Mouse (Mus musculus) embryonic facial prominence, embryonic 13.5 days (tissue): Measurements from ENCODE around the gene Slc25a35. TPM values are rescaled to one million over a fixed set of nuclear protein-coding genes. Genes with fewer than 3 reads are reported as not detected.
"Not testable (repeated sequence)": the region's sequence is repeated elsewhere in the genome, so short reads cannot be mapped to it uniquely, and the experiment has no call there.

Experiments used
- ATAC-seq: fragments of 200-750 bp; cut with Nextera tagmentation; 2 replicates; pipeline ENCODE4 v1.8.0; 2017; ENCODE audit warnings: low read depth; ENCODE audit not compliant: insufficient number of reproducible peaks, insufficient read depth, low FRiP score, low TSS enrichment
- H3K27ac ChIP-seq: fragments of 300-500 bp; sonication (generic); 2 replicates; pipeline ENCODE4 v1.5.1; 2015; ENCODE audit warnings: moderate library complexity, mild to moderate bottlenecking, inconsistent platforms
- H3K27me3 ChIP-seq: fragments of 300-500 bp; sonication (generic); 2 replicates; pipeline ENCODE4 v1.6.1; 2015; ENCODE audit warnings: mild to moderate bottlenecking, inconsistent platforms
- H3K36me3 ChIP-seq: fragments of 300-500 bp; sonication (generic); 2 replicates; pipeline ENCODE4 v1.6.1; 2015; ENCODE audit warnings: mild to moderate bottlenecking, inconsistent platforms
- H3K4me1 ChIP-seq: fragments of 300-500 bp; sonication (generic); 2 replicates; pipeline ENCODE4 v1.6.1; 2015; ENCODE audit warnings: inconsistent platforms
- H3K4me2 ChIP-seq: fragments of 300-500 bp; sonication (generic); 2 replicates; pipeline ENCODE4 v1.6.1; 2015; ENCODE audit warnings: moderate library complexity, mild to moderate bottlenecking, inconsistent platforms
- H3K4me3 ChIP-seq: fragments of 300-500 bp; sonication (generic); 2 replicates; pipeline ENCODE4 v1.5.1; 2015; ENCODE audit warnings: mild to moderate bottlenecking, inconsistent platforms
- H3K9ac ChIP-seq: fragments of 300-500 bp; sonication (generic); 2 replicates; pipeline ENCODE4 v1.6.1; 2015; ENCODE audit warnings: mild to moderate bottlenecking, inconsistent platforms
- H3K9me3 ChIP-seq: fragments of 300-500 bp; sonication (generic); 2 replicates; pipeline ENCODE4 v1.6.1; 2016; ENCODE audit warnings: inconsistent platforms
- WGBS: fragments of 180-500 bp; shearing (Covaris S2); methylation state at CpG from one replicate; pipeline ENCODE4 v1.1.7; 2015; ENCODE audit warnings: mixed read lengths; 5-methylcytosine and 5-hydroxymethylcytosine counted together
- polyA plus RNA-seq: library from polyadenylated mRNA; unstranded; fragments of >200 nt; fragmentation: Nextera tagmentation; extraction: Ambion mirVana; gene quantifications from 2 replicates; pipeline ENCODE4 v1.2.1, GENCODE M21; 2015

Gene Slc25a35
- polyA plus RNA-seq, 1 experiment from 2014 or later, result 4.7 TPM

DNA sequence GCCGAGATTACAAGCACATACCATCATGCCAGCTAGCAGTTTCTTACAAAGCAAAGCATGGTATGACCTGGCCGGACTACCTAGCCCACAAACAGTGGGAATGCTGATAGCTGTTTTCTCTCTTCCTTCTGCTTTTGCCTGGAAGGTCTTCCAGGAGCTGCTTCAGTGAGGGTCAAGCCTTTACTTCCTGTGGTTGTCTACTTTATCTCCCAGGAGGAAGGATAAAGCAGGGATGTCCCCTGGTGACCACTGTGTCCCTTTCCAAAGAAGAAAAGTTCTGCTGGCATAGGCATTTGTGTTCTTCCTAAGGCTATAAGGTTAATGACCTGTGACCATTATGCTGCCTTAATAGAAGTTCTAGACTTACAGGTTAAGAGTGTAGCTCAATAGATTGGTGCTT, 4.5 kb upstream of the Slc25a35 start:
- WGBS, result 77% methylated on average over 2 of the region's 2 CpGs
- H3K4me3 ChIP-seq, result no peak overlapping the region
- H3K4me2 ChIP-seq, result no peak overlapping the region
- no peak overlapping the region for H3K27ac ChIP-seq
- H3K36me3 ChIP-seq, result no peaks in the 10 kb centered on the region
- peaks cover 11% of the 10 kb centered on the region for H3K4me1 ChIP-seq
- no peaks in the 10 kb centered on the region for H3K9me3 ChIP-seq
- H3K9ac ChIP-seq, result no peak overlapping the region
- no peak for ATAC-seq
- no peaks in the 10 kb centered on the region for H3K27me3 ChIP-seq

DNA sequence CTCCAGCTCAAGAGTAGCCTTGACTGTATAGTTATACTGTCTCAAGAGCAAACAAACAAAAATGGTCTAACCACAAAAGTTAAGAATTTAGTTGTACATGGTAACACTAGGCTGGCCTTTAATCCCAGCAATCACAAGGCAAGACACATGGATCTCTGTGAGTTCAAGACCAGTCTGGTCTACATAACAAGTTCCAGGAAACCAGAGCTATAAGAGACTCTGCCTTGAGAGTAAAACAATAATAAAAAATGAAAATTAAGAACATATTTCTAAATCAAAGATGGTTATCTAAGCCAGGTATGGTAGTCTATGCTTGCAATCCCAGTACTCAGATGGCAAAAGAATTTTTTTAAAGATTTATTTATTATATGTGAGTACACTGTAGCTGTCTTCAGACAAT, 2.9 kb upstream of the Slc25a35 start:
- Histone ChIP-seq H3K27me3 (no peaks in the 10 kb centered on the region), H3K4me3 (no peak overlapping the region), H3K27ac (no peak overlapping the region), H3K36me3 (no peaks in the 10 kb centered on the region), H3K4me2 (no peak overlapping the region), H3K9me3 (no peaks in the 10 kb centered on the region), H3K9ac (no peak overlapping the region), H3K4me1 (peaks cover 18% of the 10 kb centered on the region)
- no peak for ATAC-seq

DNA sequence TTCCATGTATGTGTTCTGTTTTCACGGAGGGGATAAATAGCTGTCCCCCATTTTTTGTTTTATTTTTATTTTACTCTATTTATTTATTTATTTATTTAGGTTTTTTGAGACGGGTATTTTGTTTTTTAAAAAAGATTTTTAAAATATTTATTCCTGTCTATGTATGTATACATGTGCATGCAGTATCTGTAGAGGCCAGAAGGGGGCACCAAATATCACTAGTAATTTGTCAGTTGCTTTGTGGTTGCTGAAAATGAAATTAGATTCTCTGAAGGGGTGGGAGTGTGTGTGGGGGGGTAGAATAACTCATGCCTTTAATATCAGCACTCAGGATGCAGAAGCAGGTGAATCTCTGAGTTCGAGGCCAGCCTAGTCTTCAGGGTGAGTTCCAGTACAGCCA, 2.1 kb upstream of the Slc25a35 start:
- H3K4me2 ChIP-seq, result no peak overlapping the region
- ATAC-seq, result no peak
- H3K36me3 ChIP-seq, result no peaks in the 10 kb centered on the region
- H3K9ac ChIP-seq, result no peak overlapping the region
- no peaks in the 10 kb centered on the region for H3K27me3 ChIP-seq
- peaks cover 18% of the 10 kb centered on the region for H3K4me1 ChIP-seq
- 27% methylated on average over 3 of the region's 3 CpGs for WGBS
- H3K27ac ChIP-seq, result no peak overlapping the region
- no peak overlapping the region for H3K4me3 ChIP-seq
- H3K9me3 ChIP-seq, result no peaks in the 10 kb centered on the region

DNA sequence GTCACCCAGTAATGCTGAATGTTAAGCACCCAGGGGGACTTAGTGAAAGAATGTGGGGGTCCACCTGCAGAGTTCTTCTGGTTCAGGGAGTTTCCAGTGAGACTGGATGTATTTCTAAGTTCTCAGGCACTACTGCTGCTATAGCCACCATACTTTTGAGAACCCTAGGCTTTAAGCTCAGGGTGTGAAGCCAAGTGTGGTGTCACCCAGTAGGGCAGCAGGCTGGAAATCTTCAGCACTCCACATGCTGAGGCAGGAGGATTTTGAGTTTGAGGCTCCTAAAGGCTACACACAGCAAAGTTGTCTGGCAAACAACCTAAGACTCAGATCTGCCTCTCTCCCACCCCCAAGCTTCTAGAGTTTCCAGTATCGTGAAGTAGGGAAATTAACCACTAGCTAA, 1.4 kb upstream of the Slc25a35 start:
- no peak for ATAC-seq

DNA sequence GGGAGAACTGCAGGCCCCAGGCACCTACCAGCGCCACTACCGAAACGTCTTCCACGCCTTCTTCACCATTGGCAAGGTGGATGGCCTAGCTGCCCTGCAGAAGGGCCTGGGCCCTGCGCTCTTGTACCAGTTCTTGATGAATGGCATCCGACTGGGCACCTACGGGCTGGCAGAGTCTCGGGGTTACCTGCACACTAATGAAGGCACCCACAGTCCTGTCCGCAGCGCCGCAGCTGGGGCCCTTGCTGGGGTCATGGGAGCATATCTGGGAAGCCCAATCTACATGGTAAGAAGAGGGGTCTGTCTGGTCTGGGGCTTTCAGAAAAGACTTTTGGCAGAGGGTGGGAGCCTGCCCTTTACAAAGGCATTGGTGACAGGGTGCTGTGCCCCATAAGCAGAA, 821 bp downstream of the Slc25a35 start:
- peaks cover 23% of the 10 kb centered on the region for H3K4me1 ChIP-seq
- peak overlapping the region; percentile 60 for H3K4me3 ChIP-seq
- peak overlapping the region; percentile 66 for H3K9ac ChIP-seq
- H3K9me3 ChIP-seq, result no peaks in the 10 kb centered on the region
- no peaks in the 10 kb centered on the region for H3K27me3 ChIP-seq
- no peak for ATAC-seq
- 86% methylated on average over 11 of the region's 11 CpGs for WGBS
- peak overlapping the region; percentile 87 for H3K4me2 ChIP-seq
- no peaks in the 10 kb centered on the region for H3K36me3 ChIP-seq
- H3K27ac ChIP-seq, result no peak overlapping the region

More for the DNA sequence above, 1.4 kb upstream of the Slc25a35 start:
- Histone ChIP-seq H3K27ac (no peak overlapping the region), H3K4me1 (peaks cover 18% of the 10 kb centered on the region), H3K9me3 (no peaks in the 10 kb centered on the region), H3K4me2 (no peak overlapping the region), H3K36me3 (no peaks in the 10 kb centered on the region), H3K4me3 (no peak overlapping the region), H3K9ac (no peak overlapping the region), H3K27me3 (no peaks in the 10 kb centered on the region)
- 28% methylated on average over 1 of the region's 1 CpGs for WGBS

GRCm38 (mm10) chr11:68970232-68970631, 2.3 kb downstream of the Slc25a35 start:
- Histone ChIP-seq H3K9ac (no peak overlapping the region), H3K27ac (no peak overlapping the region), H3K27me3 (no peaks in the 10 kb centered on the region), H3K36me3 (no peaks in the 10 kb centered on the region), H3K4me2 (no peak overlapping the region), H3K4me1 (peaks cover 27% of the 10 kb centered on the region), H3K4me3 (no peak overlapping the region), H3K9me3 (no peaks in the 10 kb centered on the region)
- 69% methylated on average over 4 of the region's 4 CpGs for WGBS
- ATAC-seq, result no peak

- not testable (repeated sequence) for H3K9me3 ChIP-seq, H3K36me3 ChIP-seq, H3K27me3 ChIP-seq
- Histone ChIP-seq H3K4me3 (peak overlapping the region; percentile 51), H3K9ac (peak overlapping the region; percentile 67), H3K4me2 (peak overlapping the region; percentile 71), H3K27ac (0 out of 2 replicates have a peak overlapping the region, but pooled peaks have one; percentile 4), H3K4me1 (peaks cover 18% of the 10 kb centered on the region)
- peak; percentile 76 for ATAC-seq
- under 1% methylated on average over 38 of the region's 38 CpGs for WGBS
These were observed 5.5 kb downstream of the Slc25a35 start for GRCm38 (mm10) chr11:68973250-68974058.

DNA sequence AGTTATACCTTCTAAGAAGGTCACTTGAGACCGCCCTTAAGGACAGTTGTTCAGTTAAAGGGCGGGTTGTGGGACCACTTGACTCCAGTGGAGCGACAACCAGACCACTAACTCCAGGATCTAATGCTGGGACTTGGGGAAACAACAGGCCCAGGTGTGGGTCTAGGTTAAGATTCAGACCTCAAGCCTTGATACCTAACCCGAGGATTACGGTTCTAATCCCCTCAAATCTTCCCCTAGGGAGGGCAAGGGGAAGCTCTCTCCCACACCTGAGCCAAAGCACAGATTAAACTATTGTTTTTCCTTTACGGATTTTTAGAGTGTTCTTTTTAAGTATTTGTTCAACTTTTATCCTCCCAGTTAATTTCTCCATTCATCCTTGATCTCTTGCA, 6.1 kb downstream of the Slc25a35 start:
- peak overlapping the region; percentile 71 for H3K4me2 ChIP-seq
- H3K27ac ChIP-seq, result no peak overlapping the region
- peak overlapping the region; percentile 51 for H3K4me3 ChIP-seq
- WGBS, result 24% methylated on average over 6 of the region's 6 CpGs
- no peaks in the 10 kb centered on the region for H3K36me3 ChIP-seq
- ATAC-seq, result no peak
- no peaks in the 10 kb centered on the region for H3K27me3 ChIP-seq
- H3K4me1 ChIP-seq, result peaks cover 12% of the 10 kb centered on the region
- H3K9me3 ChIP-seq, result no peaks in the 10 kb centered on the region
- H3K9ac ChIP-seq, result peak overlapping the region; percentile 49

- H3K9ac ChIP-seq, result peak within 1 kb of the TSS; percentile 49
- H3K4me3 ChIP-seq, result peak within 1 kb of the TSS; percentile 51
- WGBS, result 75% methylated on average over 7 of the region's 7 CpGs
- H3K4me2 ChIP-seq, result peak within 1 kb of the TSS; percentile 71
- peaks cover 11% of the 10 kb centered on the region for H3K4me1 ChIP-seq
- H3K27ac ChIP-seq, result no peak within 1 kb of the TSS
- no peaks in the 10 kb centered on the region for H3K36me3 ChIP-seq
- H3K27me3 ChIP-seq, result no peaks in the 10 kb centered on the region
- ATAC-seq, result no peak
- H3K9me3 ChIP-seq, result no peaks in the 10 kb centered on the region
These were observed 7.2 kb downstream of the Slc25a35 start, which contains the start of gene Rangrf for GRCm38 (mm10) chr11:68975085-68975484. Gene Rangrf (minus strand): TSS chr11:68975185.

- WGBS, result 85% methylated on average over 1 of the region's 1 CpGs
- no peak overlapping the region for H3K4me2 ChIP-seq
- H3K9me3 ChIP-seq, result no peaks in the 10 kb centered on the region
- H3K36me3 ChIP-seq, result no peaks in the 10 kb centered on the region
- no peak overlapping the region for H3K27ac ChIP-seq
- no peak overlapping the region for H3K9ac ChIP-seq
- no peak for ATAC-seq
- H3K4me3 ChIP-seq, result no peak overlapping the region
- H3K4me1 ChIP-seq, result peaks cover 11% of the 10 kb centered on the region
- no peaks in the 10 kb centered on the region for H3K27me3 ChIP-seq
These were observed 7.7 kb downstream of the Slc25a35 start for GRCm38 (mm10) chr11:68975601-68976000.

GRCm38 (mm10) chr11:68979320-68979733, 11.4 kb downstream of the Slc25a35 start:
- H3K9me3 ChIP-seq, result no peaks in the 10 kb centered on the region
- no peaks in the 10 kb centered on the region for H3K4me1 ChIP-seq
- ATAC-seq, result no peak
- H3K27me3 ChIP-seq, result no peaks in the 10 kb centered on the region
- no peak overlapping the region for H3K4me2 ChIP-seq
- H3K9ac ChIP-seq, result no peak overlapping the region
- H3K4me3 ChIP-seq, result no peak overlapping the region
- no peak overlapping the region for H3K27ac ChIP-seq
- no peaks in the 10 kb centered on the region for H3K36me3 ChIP-seq
- WGBS, result 62% methylated on average over 5 of the region's 5 CpGs

GRCm38 (mm10) chr11:68980919-68981318, 13.0 kb downstream of the Slc25a35 start:
- Histone ChIP-seq H3K27me3 (no peaks in the 10 kb centered on the region), H3K9ac (no peak overlapping the region), H3K27ac (no peak overlapping the region), H3K9me3 (no peaks in the 10 kb centered on the region), H3K4me1 (no peaks in the 10 kb centered on the region), H3K4me2 (no peak overlapping the region), H3K36me3 (no peaks in the 10 kb centered on the region), H3K4me3 (no peak overlapping the region)
- 62% methylated on average over 3 of the region's 3 CpGs for WGBS
- ATAC-seq, result no peak
